Mouse (Mus musculus) E14TG2a.4 (cell line): ENCODE results near the gene Rxra.

Source experiments
- CTCF ChIP-seq: conservative IDR thresholded peaks from 2 replicates; pipeline ENCODE4 v1.5.1; 2014; ENCODE audit warnings: low read length
- NANOG ChIP-seq: IDR thresholded peaks from 2 replicates; pipeline ENCODE4 v1.6.1; 2014; ENCODE audit warnings: borderline replicate concordance, low read length, mixed read lengths

GRCm38 (mm10) chr2:27734800-27735199 is 58.6 kb downstream of the Rxra start:
- TF ChIP-seq CTCF: no peak
- TF ChIP-seq NANOG: no peak
